In genomic region chr9:113644076-113644475, GRCm38 (mm10) we compare ENCODE assay signal across 24 mouse cellular contexts.
DNase-seq lines count a peak whose midpoint lies in the region; ATAC-seq and TF ChIP-seq lines count a peak whose summit lies in the region.
"Had no signal": no experiment of that assay in that cellular context is flagged by ENCODE, and none has a peak within 500 bp of the region (broad histone marks: within the 10 kb centered on the region; RNA-seq: fewer than 3 reads in every experiment).

No protein-coding gene starts in this region.

- H3K4me1 ChIP-seq in hindbrain, embryonic 12.5 days = peaks cover 4% of the 10 kb centered on the region; the same call in 1 of the 2 replicates
- peaks cover 8% of the 10 kb centered on the region; the same call in 1 of the 2 replicates for H3K4me1 ChIP-seq in hindbrain, embryonic 10.5 days (replicated peaks)
- H3K4me1 ChIP-seq in neural tube, embryonic 14.5 days (ENCODE audit: control insufficient read depth, insufficient read depth, low read length) = no peaks in the 10 kb centered on the region
- peaks cover 17% of the 10 kb centered on the region for H3K4me1 ChIP-seq in neural tube, embryonic 15.5 days
- no peaks in the 10 kb centered on the region; the same call in 1 of the 2 replicates for H3K4me1 ChIP-seq in limb, embryonic 14.5 days (ENCODE audit: control insufficient read depth, insufficient read depth, low read length)

- H3K4me2 ChIP-seq in hindbrain, embryonic 12.5 days (replicated peaks) = no peak overlapping the region
- H3K4me2 ChIP-seq in neural tube, embryonic 14.5 days (ENCODE audit: low read depth, low read length) = no peak overlapping the region
- no peak overlapping the region for H3K4me2 ChIP-seq in neural tube, embryonic 15.5 days
- H3K4me2 ChIP-seq in limb, embryonic 14.5 days (replicated peaks; ENCODE audit: low read depth, low read length, severe bottlenecking) = no peak overlapping the region
- H3K4me2 ChIP-seq: embryonic facial prominence, embryonic 12.5 days; heart, embryonic 11.5 days had no signal

- no peak overlapping the region for H3K4me3 ChIP-seq in hindbrain, embryonic 12.5 days
- no peak overlapping the region for H3K4me3 ChIP-seq in hindbrain, embryonic 10.5 days
- no peak overlapping the region for H3K4me3 ChIP-seq in neural tube, embryonic 14.5 days (ENCODE audit: low read depth, low read length)
- no peak overlapping the region for H3K4me3 ChIP-seq in neural tube, embryonic 15.5 days (replicated peaks)
- H3K4me3 ChIP-seq in limb, embryonic 14.5 days (replicated peaks; ENCODE audit: low read length) = no peak overlapping the region
- H3K4me3 ChIP-seq: embryonic facial prominence, embryonic 12.5 days; erythroblast, embryonic 14.5 days had no signal

- H3K9me3 ChIP-seq in hindbrain, embryonic 12.5 days (replicated peaks) = no peaks in the 10 kb centered on the region
- 0 out of 2 replicates have a peak, but pooled peaks cover 2% of the 10 kb centered on the region for H3K9me3 ChIP-seq in hindbrain, embryonic 10.5 days
- no peaks in the 10 kb centered on the region for H3K9me3 ChIP-seq in neural tube, embryonic 14.5 days (ENCODE audit: control insufficient read depth, low read length)
- no peaks in the 10 kb centered on the region for H3K9me3 ChIP-seq in neural tube, embryonic 15.5 days (replicated peaks)
- H3K9me3 ChIP-seq in limb, embryonic 14.5 days (ENCODE audit: control insufficient read depth, low read length) = no peaks in the 10 kb centered on the region

- H3K27ac ChIP-seq in hindbrain, embryonic 12.5 days = no peak overlapping the region; the same call in 1 of the 2 replicates
- no peak overlapping the region for H3K27ac ChIP-seq in hindbrain, embryonic 10.5 days
- H3K27ac ChIP-seq in neural tube, embryonic 14.5 days (ENCODE audit: low read depth, low read length) = no peak overlapping the region
- no peak overlapping the region; the same call in 1 of the 2 replicates for H3K27ac ChIP-seq in neural tube, embryonic 15.5 days (replicated peaks)
- no peak overlapping the region for H3K27ac ChIP-seq in limb, embryonic 14.5 days (replicated peaks; ENCODE audit: low read depth, low read length)
- H3K27ac ChIP-seq: embryonic facial prominence, embryonic 12.5 days; stomach, postnatal 0 days had no signal

- WGBS in hindbrain, embryonic 12.5 days = 76% methylated on average over 3 of the region's 3 CpGs
- WGBS in hindbrain, embryonic 10.5 days = 86% methylated on average over 3 of the region's 3 CpGs
- WGBS in neural tube, embryonic 14.5 days = 75% methylated on average over 3 of the region's 3 CpGs
- 70% methylated on average over 3 of the region's 3 CpGs for WGBS in neural tube, embryonic 15.5 days
- 48% methylated on average over 3 of the region's 3 CpGs for WGBS in limb, embryonic 14.5 days

- 0 out of 2 replicates have a peak, but pooled peaks have one; percentile 15 for ATAC-seq in hindbrain, embryonic 12.5 days (ENCODE audit: low FRiP score)
- 0 out of 2 replicates have a peak, but pooled peaks have one; percentile 14 for ATAC-seq in neural tube, embryonic 14.5 days (ENCODE audit: low read depth)
- no peak for ATAC-seq in neural tube, embryonic 15.5 days (ENCODE audit: low FRiP score)
- ATAC-seq in limb, embryonic 14.5 days (ENCODE audit: low FRiP score, low read depth) = peak; percentile 9; the same call in 1 of the 2 replicates
- ATAC-seq in erythroid progenitor cell, adult 5-6 weeks (replicated peaks; ENCODE audit: low FRiP score, poor library complexity, severe bottlenecking) = no peak
- ATAC-seq: forebrain, embryonic 14.5 days; lung, postnatal 0 days had no signal

- H3K27me3 ChIP-seq in hindbrain, embryonic 12.5 days = no peaks in the 10 kb centered on the region
- H3K27me3 ChIP-seq in hindbrain, embryonic 10.5 days (ENCODE audit: insufficient read depth, poor library complexity, severe bottlenecking) = no peaks in the 10 kb centered on the region
- H3K27me3 ChIP-seq in neural tube, embryonic 14.5 days (ENCODE audit: control insufficient read depth, insufficient read depth, low read length) = no peaks in the 10 kb centered on the region
- H3K27me3 ChIP-seq in neural tube, embryonic 15.5 days (replicated peaks) = no peaks in the 10 kb centered on the region
- no peaks in the 10 kb centered on the region for H3K27me3 ChIP-seq in limb, embryonic 14.5 days (ENCODE audit: control insufficient read depth, insufficient read depth, low read length)
- H3K27me3 ChIP-seq: embryonic facial prominence, embryonic 12.5 days had no signal

- H3K9ac ChIP-seq in hindbrain, embryonic 12.5 days = no peak overlapping the region
- H3K9ac ChIP-seq in neural tube, embryonic 14.5 days (replicated peaks; ENCODE audit: low read depth, low read length) = no peak overlapping the region
- H3K9ac ChIP-seq in neural tube, embryonic 15.5 days (replicated peaks) = no peak overlapping the region
- H3K9ac ChIP-seq in limb, embryonic 14.5 days (ENCODE audit: low read depth, low read length, severe bottlenecking) = no peak overlapping the region
- H3K9ac ChIP-seq: embryonic facial prominence, embryonic 12.5 days had no signal

- no peak for TF ChIP-seq POLR2A in limb, embryonic 14.5 days (IDR thresholded peaks at IDR 0.05; ENCODE audit: borderline replicate concordance, extremely low read depth, insufficient read depth, insufficient read length)

- DNase-seq in hindbrain, embryonic 10.5 days (ENCODE audit: low spot score) = no peak
- DNase-seq in cerebellum, postnatal 25 days = peak; percentile 71 to 79
- no peak for DNase-seq in limb, embryonic 14.5 days (ENCODE audit: low spot score)
- DNase-seq in adrenal gland, adult 18-20 months (ENCODE audit: low spot score in 2 of 2) = no peak
- DNase-seq: adrenal gland, postnatal 25 days; gastrocnemius, postnatal 36 days; heart, postnatal 10 days; kidney, adult 9 months; kidney, postnatal 36 days; liver; midbrain, embryonic 14.5 days; right cerebral cortex, postnatal 4 days; thymus, postnatal 14 days had no signal

- no peaks in the 10 kb centered on the region for H3K36me3 ChIP-seq in hindbrain, embryonic 12.5 days
- no peaks in the 10 kb centered on the region for H3K36me3 ChIP-seq in hindbrain, embryonic 10.5 days
- no peaks in the 10 kb centered on the region for H3K36me3 ChIP-seq in neural tube, embryonic 14.5 days (ENCODE audit: control insufficient read depth, insufficient read depth, low read length)
- no peaks in the 10 kb centered on the region for H3K36me3 ChIP-seq in neural tube, embryonic 15.5 days
- H3K36me3 ChIP-seq in limb, embryonic 14.5 days (ENCODE audit: control insufficient read depth, insufficient read depth, low read length) = no peaks in the 10 kb centered on the region
- H3K36me3 ChIP-seq: embryonic facial prominence, embryonic 12.5 days; G1E had no signal

Comparison
In these comparisons a context has a peak if more than half of its experiments do, and no peak if none do; other contexts are left out.
1. ATAC-seq: peak in hindbrain, embryonic 12.5 days (single experiment), neural tube, embryonic 14.5 days (single experiment) and limb, embryonic 14.5 days (single experiment); none in neural tube, embryonic 15.5 days (single experiment) and erythroid progenitor cell, adult 5-6 weeks (single experiment).
2. DNase-seq: peak in cerebellum, postnatal 25 days (2 of 2); none in hindbrain, embryonic 10.5 days (single experiment), limb, embryonic 14.5 days (single experiment) and adrenal gland, adult 18-20 months (0 of 2).